Mouse (Mus musculus) MEL (cell line): Measurements from ENCODE around the gene Slc9a2. TPM values are rescaled to one million over a fixed set of nuclear protein-coding genes. Genes with fewer than 3 reads are reported as not detected.

Source experiments
- DNase-seq: peaks from one replicate; pipeline ENCODE4 v3.0.0; 2011; ENCODE audit warnings: low read depth, low spot score
- H3K27ac ChIP-seq: 2 replicates; pipeline ENCODE4 v1.5.1; 2012; ENCODE audit warnings: low read depth, mild to moderate bottlenecking, control low read depth, low read length, moderate library complexity; ENCODE audit not compliant: control insufficient read depth
- H3K27me3 ChIP-seq, 2 experiments: fragments of 150-350 bp in 1 of 2; sonication (generic) in 1 of 2; 2 replicates each; pipeline ENCODE4 v1.6.1; 2012; ENCODE audit warnings: low read length in 2 of 2, mild to moderate bottlenecking in 2 of 2, improper control_type of control experiment in 1 of 2, moderate library complexity in 1 of 2; ENCODE audit not compliant: insufficient read depth in 2 of 2, control insufficient read depth in 1 of 2
- H3K36me3 ChIP-seq, 2 experiments: 2 replicates each; pipeline ENCODE4 v1.6.1; 2012 to 2014; ENCODE audit warnings: low read length in 2 of 2, improper control_type of control experiment in 1 of 2, inconsistent platforms in 1 of 2, mild to moderate bottlenecking in 1 of 2; ENCODE audit not compliant: insufficient read depth in 2 of 2, control insufficient read depth in 1 of 2
- H3K4me1 ChIP-seq, 2 experiments: fragments of 150-350 bp in 1 of 2; sonication (generic) in 1 of 2; 2 replicates each; pipeline ENCODE4 v1.6.1; 2012; ENCODE audit warnings: low read length in 2 of 2, improper control_type of control experiment in 1 of 2, mild to moderate bottlenecking in 1 of 2; ENCODE audit not compliant: insufficient read depth in 2 of 2, control insufficient read depth in 1 of 2
- H3K4me3 ChIP-seq, 2 experiments: fragments of 150-350 bp in 1 of 2; sonication (generic) in 1 of 2; 2 replicates each; pipeline ENCODE4 v1.5.1; 2012; ENCODE audit warnings: low read depth in 2 of 2, low read length in 2 of 2, mild to moderate bottlenecking in 2 of 2, moderate library complexity in 2 of 2, control low read depth in 1 of 2, improper control_type of control experiment in 1 of 2; ENCODE audit not compliant: control insufficient read depth in 1 of 2, insufficient read depth in 1 of 2
- H3K79me2 ChIP-seq: 2 replicates; pipeline ENCODE4 v1.6.1; 2012; ENCODE audit warnings: mild to moderate bottlenecking, low read length, moderate library complexity; ENCODE audit not compliant: control insufficient read depth, poor library complexity, insufficient read depth
- H3K9ac ChIP-seq: 2 replicates; pipeline ENCODE4 v1.6.1; 2012; ENCODE audit warnings: low read depth, mild to moderate bottlenecking, control low read depth, low read length, moderate library complexity; ENCODE audit not compliant: control insufficient read depth, poor library complexity, severe bottlenecking
- H3K9me3 ChIP-seq: fragments of 150-350 bp; sonication (generic); replicated peaks from 2 replicates; pipeline ENCODE4 v1.6.1; 2012; ENCODE audit warnings: mild to moderate bottlenecking, low read length, improper control_type of control experiment, moderate library complexity; ENCODE audit not compliant: insufficient read depth
- CTCF ChIP-seq, 3 experiments: IDR thresholded peaks in 2 of 3; conservative IDR thresholded peaks in 1 of 3; 2 replicates each; pipeline ENCODE4 v1.5.1; 2011 to 2012; ENCODE audit warnings: low read length in 3 of 3, low read depth in 2 of 3, mild to moderate bottlenecking in 2 of 3, improper control_type of control experiment in 1 of 3, inconsistent platforms in 1 of 3, mixed read lengths in 1 of 3, moderate library complexity in 1 of 3; ENCODE audit not compliant: control insufficient read depth in 1 of 3, insufficient read depth in 1 of 3, poor library complexity in 1 of 3, severe bottlenecking in 1 of 3
- ELF1 ChIP-seq: IDR thresholded peaks from 2 replicates; pipeline ENCODE4 v1.6.1; 2014; ENCODE audit warnings: low read depth, mild to moderate bottlenecking, inconsistent platforms, low read length, improper control_type of control experiment, moderate library complexity
- GABPA ChIP-seq: IDR thresholded peaks from 2 replicates; pipeline ENCODE4 v1.6.1; 2012; ENCODE audit warnings: low read depth, mild to moderate bottlenecking, inconsistent platforms, low read length, improper control_type of control experiment, moderate library complexity
- JUND ChIP-seq: IDR thresholded peaks from 2 replicates; pipeline ENCODE4 v1.6.1; 2011; ENCODE audit warnings: low read depth, mild to moderate bottlenecking, improper control_type of control experiment, low read length
- MAZ ChIP-seq: IDR thresholded peaks from 2 replicates; pipeline ENCODE4 v1.6.1; 2012; ENCODE audit warnings: low read depth, mild to moderate bottlenecking, inconsistent platforms, low read length, improper control_type of control experiment
- MXI1 ChIP-seq: IDR thresholded peaks from 2 replicates; pipeline ENCODE4 v1.6.1; 2011; ENCODE audit warnings: mild to moderate bottlenecking, low read depth, low read length, improper control_type of control experiment
- MYB ChIP-seq: IDR thresholded peaks from 2 replicates; pipeline ENCODE4 v1.6.1; 2011; ENCODE audit warnings: mild to moderate bottlenecking, low read depth, low read length, improper control_type of control experiment
- MYC ChIP-seq: IDR thresholded peaks from 2 replicates; pipeline ENCODE4 v1.6.1; 2011; ENCODE audit warnings: low read depth, mild to moderate bottlenecking, low read length, improper control_type of control experiment, moderate library complexity
- NELFE ChIP-seq: IDR thresholded peaks from 2 replicates; pipeline ENCODE4 v1.6.1; 2011; ENCODE audit warnings: low read depth, low read length, improper control_type of control experiment
- NRF1 ChIP-seq: IDR thresholded peaks from 2 replicates; pipeline ENCODE4 v1.6.1; 2014; ENCODE audit warnings: low read depth, mild to moderate bottlenecking, inconsistent platforms, low read length, improper control_type of control experiment, moderate library complexity; ENCODE audit not compliant: poor library complexity, insufficient read depth, severe bottlenecking
- POLR2AphosphoS2 ChIP-seq: IDR thresholded peaks from 2 replicates; pipeline ENCODE4 v1.6.1; 2011; ENCODE audit warnings: low read length, improper control_type of control experiment
- SMC3 ChIP-seq: IDR thresholded peaks from 2 replicates; pipeline ENCODE4 v1.6.1; 2011; ENCODE audit warnings: low read depth, low read length, improper control_type of control experiment
- TCF12 ChIP-seq: IDR thresholded peaks from 2 replicates; pipeline ENCODE4 v1.6.1; 2014; ENCODE audit warnings: low read depth, mild to moderate bottlenecking, inconsistent platforms, low read length, improper control_type of control experiment, moderate library complexity
- USF2 ChIP-seq, 2 experiments: IDR thresholded peaks; 2 replicates each; pipeline ENCODE4 v1.6.1; 2011 to 2012; ENCODE audit warnings: improper control_type of control experiment in 2 of 2, low read length in 2 of 2, borderline replicate concordance in 1 of 2, inconsistent platforms in 1 of 2, low read depth in 1 of 2, mild to moderate bottlenecking in 1 of 2; ENCODE audit not compliant: insufficient read depth in 1 of 2
- ZKSCAN1 ChIP-seq: IDR thresholded peaks from 2 replicates; pipeline ENCODE4 v1.6.1; 2012; ENCODE audit warnings: low read depth, mild to moderate bottlenecking, inconsistent platforms, low read length, improper control_type of control experiment, moderate library complexity
- ZMIZ1 ChIP-seq: IDR thresholded peaks from 2 replicates; pipeline ENCODE4 v1.6.1; 2012; ENCODE audit warnings: low read depth, mild to moderate bottlenecking, inconsistent platforms, low read length, improper control_type of control experiment, moderate library complexity
- ZNF384 ChIP-seq: IDR thresholded peaks from 2 replicates; pipeline ENCODE4 v1.6.1; 2012; ENCODE audit warnings: low read depth, mild to moderate bottlenecking, inconsistent platforms, low read length, improper control_type of control experiment
- polyA plus RNA-seq, 2 experiments: library from polyadenylated mRNA; stranded (reverse) in 1 of 2; unstranded in 1 of 2; fragments of >175 nt in 1 of 2; fragments of >200 nt in 1 of 2; gene quantifications; 2 replicates each; pipeline versions ENCODE4 v1.2.1 to v1.2.4; 2012; ENCODE audit warnings: low replicate concordance in 2 of 2, low read depth in 1 of 2; ENCODE audit not compliant: insufficient read length in 2 of 2, insufficient read depth in 1 of 2, missing spikeins in 1 of 2
- total RNA-seq: library from RNA; depleted of rRNA; stranded (reverse); fragments of 300-350 nt; gene quantifications from 2 replicates; pipeline ENCODE4 v1.2.3, GENCODE M21; 2012

Slc9a2 gene
- total and polyA plus RNA-seq, 3 experiments, result not detected

GRCm38 (mm10) chr1:40765521-40765920, 85.1 kb downstream of the Slc9a2 start:
- Histone ChIP-seq H3K36me3 (no peaks in the 10 kb centered on the region), H3K9ac (no peak overlapping the region), H3K27me3 (no peaks in the 10 kb centered on the region), H3K79me2 (no peaks in the 10 kb centered on the region), H3K4me1 (no peaks in the 10 kb centered on the region), H3K4me3 (no peak overlapping the region), H3K27ac (no peak overlapping the region), H3K9me3 (no peaks in the 10 kb centered on the region)
- no peak for DNase-seq
- TF ChIP-seq TCF12 (no peak), ZKSCAN1 (no peak), MAZ (no peak)

- peaks cover 0 to 3% of the 10 kb centered on the region in 2 experiments; a peak in 1 of 4 replicates for H3K4me1 ChIP-seq
- no peak for DNase-seq
- no peak overlapping the region for H3K9ac ChIP-seq
- no peaks in the 10 kb centered on the region for H3K27me3 ChIP-seq
- no peak overlapping the region for H3K4me3 ChIP-seq
- no peaks in the 10 kb centered on the region for H3K36me3 ChIP-seq
- H3K9me3 ChIP-seq, result no peaks in the 10 kb centered on the region
- H3K27ac ChIP-seq, result no peak overlapping the region
- no peaks in the 10 kb centered on the region for H3K79me2 ChIP-seq
- TF ChIP-seq JUND (no peak), ZNF384 (no peak), MYC (no peak), MXI1 (no peak), NRF1 (no peak), ZKSCAN1 (no peak), ELF1 (no peak), USF2 (IDR thresholded peaks at IDR 0.05; ENCODE audit: borderline replicate concordance in 1 of 2, insufficient read depth in 1 of 2, low read depth in 1 of 2, low read length in 2 of 2) (no peak), SMC3 (no peak), POLR2AphosphoS2 (no peak), CTCF (IDR thresholded peaks at IDR 0.05 in 2 of 3, conservative IDR thresholded peaks at IDR 0.05 in 1 of 3; ENCODE audit: control insufficient read depth in 1 of 3, insufficient read depth in 1 of 3, low read depth in 2 of 3, low read length in 3 of 3, poor library complexity in 1 of 3, severe bottlenecking in 1 of 3) (no peak), MYB (no peak), NELFE (no peak), GABPA (no peak), ZMIZ1 (no peak)
Measured at GRCm38 (mm10) chr1:40767588-40767987, 87.2 kb downstream of the Slc9a2 start.
